Mouse (Mus musculus) brain, embryonic 14.5 days (tissue): ENCODE data around the gene Prpf8. TPM values are rescaled to one million over a fixed set of nuclear protein-coding genes. Genes with fewer than 3 reads are reported as not detected.
A peak's percentile ranks its signal among the peaks of the same experiment; 100 is the strongest.
"Not testable (repeated sequence)": the region's sequence is repeated elsewhere in the genome, so short reads cannot be mapped to it uniquely, and the experiment has no call there.

Experiments
- DNase-seq: peaks from one replicate; pipeline ENCODE4 v3.0.0-alpha.2; 2011; ENCODE audit warnings: low read depth
- CTCF ChIP-seq: fragments of 200-500 bp; IDR thresholded peaks from 2 replicates; pipeline ENCODE4 v1.5.1; 2012; ENCODE audit warnings: inconsistent platforms, mild to moderate bottlenecking, moderate library complexity, borderline replicate concordance; ENCODE audit not compliant: insufficient read depth, insufficient read length; ENCODE audit errors: extremely low read depth
- POLR2A ChIP-seq: fragments of 200-500 bp; IDR thresholded peaks from 2 replicates; pipeline ENCODE4 v1.6.1; 2012; ENCODE audit warnings: mild to moderate bottlenecking, inconsistent platforms, borderline replicate concordance; ENCODE audit not compliant: poor library complexity, insufficient read depth, insufficient read length, severe bottlenecking; ENCODE audit errors: extremely low read depth
- polyA plus RNA-seq: library from polyadenylated mRNA; depleted of rRNA; stranded (reverse); fragments of >200 nt; gene quantifications from 2 replicates; pipeline ENCODE4 v1.2.3, GENCODE M21; 2012

The Prpf8 gene
- polyA plus RNA-seq, 1 experiment: 156 TPM

DNA sequence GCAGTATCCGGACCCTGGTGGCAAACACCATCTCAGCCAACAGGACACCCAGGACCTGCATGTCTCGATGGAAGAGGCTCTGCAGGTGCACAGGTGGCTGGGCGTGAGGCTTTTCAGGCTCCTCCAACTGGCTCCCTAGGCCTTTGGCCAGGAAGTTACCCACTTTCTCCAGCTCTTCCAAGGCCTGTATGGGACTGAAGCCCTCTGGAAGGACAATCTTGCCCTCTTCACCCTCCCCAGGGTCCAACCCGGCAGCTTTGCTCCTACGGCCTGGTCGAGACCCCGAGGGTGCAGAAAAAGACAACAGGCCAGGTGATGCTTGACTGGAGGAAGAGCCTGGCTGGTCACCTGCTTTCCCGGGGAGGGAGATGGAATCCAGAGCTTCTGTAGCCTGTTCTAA lies 34.5 kb upstream of the Prpf8 start:
- no peak for TF ChIP-seq CTCF
- TF ChIP-seq POLR2A: no peak
- no peak for DNase-seq

DNA sequence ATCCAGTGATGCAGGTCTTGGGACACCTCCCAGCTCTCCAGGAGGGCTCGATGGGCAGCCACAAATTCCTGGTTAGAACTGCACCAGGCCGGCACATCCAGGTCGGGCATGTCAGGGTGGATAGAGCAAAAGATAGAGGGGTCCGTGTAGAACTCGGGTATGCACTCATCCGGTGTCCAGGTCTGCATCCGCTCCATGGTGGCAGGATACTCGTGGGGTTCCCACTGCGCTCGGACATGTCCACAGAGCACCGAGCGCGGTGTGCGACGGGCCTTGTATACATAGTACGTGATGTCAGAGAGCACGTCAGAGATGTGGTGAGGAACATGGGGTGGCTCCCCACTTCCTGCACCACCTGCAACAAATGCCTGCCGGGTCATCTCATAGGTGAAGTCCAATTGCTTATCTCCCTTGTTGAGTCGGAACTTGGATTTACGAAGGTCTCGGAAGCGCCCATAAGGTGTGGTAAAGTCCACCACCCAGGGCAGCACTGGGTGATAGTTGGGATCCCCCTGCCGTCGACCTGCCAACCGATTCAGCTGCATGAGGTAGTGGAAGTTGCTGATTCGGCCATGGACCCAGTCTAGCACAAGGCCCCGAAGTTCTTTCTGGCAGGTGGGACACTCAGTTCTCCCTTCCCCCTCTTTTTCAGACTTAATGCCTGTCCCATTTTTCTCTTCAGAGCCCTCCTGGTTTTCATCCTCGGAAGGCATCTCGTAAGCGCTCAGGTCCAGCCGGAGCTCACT lies 33.6 kb upstream of the Prpf8 start:
- DNase-seq: no peak
- TF ChIP-seq POLR2A (no peak), CTCF (no peak)

DNA sequence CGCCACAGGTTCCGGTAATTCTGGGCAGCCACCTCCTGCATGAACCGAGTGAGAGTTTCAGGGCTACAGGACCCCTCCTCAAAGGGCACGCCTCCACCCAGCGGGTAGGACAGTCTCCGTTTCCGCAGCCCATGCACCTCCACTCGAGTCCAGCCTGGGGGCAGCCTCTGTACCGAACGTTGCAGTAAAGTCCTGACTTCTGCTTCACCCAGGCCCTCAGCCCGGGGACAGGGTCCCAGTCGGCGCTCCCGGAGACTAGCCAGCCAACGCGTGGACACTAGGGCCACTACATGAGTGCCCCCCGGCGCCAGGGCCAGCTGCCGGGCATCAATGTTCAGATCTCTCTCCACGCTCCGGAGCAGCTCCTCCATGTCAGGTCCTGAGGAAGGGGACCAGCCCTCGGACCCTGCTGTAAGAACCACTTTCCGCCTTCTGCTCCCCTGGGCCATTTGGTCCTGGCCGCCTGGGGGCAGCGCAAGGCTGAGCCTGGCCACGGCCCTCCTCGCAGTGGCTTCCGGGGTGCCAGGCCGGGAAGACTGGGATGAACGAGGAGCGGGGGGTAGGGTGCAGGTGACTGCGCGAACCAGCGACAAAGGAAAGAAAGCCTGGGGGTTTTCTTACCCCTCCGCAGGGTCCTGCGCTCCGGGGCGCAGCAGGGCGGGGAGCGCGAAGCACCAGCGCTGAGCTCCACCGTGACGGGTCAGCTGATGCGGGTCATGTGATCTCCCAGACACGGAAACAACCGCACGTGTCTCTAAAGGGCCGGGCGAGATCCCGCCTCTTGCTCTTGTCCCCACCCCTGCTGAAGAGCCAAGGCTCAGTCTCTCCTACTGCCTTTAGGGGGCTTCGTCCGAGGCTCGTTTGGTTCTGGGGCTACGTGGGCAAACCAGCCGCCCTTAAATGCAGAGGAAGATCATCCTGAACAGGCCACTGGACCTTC lies 32.4 kb upstream of the Prpf8 start, which contains the start of gene Wdr81:
Wdr81 (minus strand) TSS at position 727 of the 940 bp plus-strand sequence.
- DNase-seq: peak; percentile 94
- 0 out of 2 replicates have a peak, but pooled peaks have one; percentile 11 for TF ChIP-seq POLR2A
- peak; percentile 46; the same call in 1 of the 2 replicates for TF ChIP-seq CTCF

DNA sequence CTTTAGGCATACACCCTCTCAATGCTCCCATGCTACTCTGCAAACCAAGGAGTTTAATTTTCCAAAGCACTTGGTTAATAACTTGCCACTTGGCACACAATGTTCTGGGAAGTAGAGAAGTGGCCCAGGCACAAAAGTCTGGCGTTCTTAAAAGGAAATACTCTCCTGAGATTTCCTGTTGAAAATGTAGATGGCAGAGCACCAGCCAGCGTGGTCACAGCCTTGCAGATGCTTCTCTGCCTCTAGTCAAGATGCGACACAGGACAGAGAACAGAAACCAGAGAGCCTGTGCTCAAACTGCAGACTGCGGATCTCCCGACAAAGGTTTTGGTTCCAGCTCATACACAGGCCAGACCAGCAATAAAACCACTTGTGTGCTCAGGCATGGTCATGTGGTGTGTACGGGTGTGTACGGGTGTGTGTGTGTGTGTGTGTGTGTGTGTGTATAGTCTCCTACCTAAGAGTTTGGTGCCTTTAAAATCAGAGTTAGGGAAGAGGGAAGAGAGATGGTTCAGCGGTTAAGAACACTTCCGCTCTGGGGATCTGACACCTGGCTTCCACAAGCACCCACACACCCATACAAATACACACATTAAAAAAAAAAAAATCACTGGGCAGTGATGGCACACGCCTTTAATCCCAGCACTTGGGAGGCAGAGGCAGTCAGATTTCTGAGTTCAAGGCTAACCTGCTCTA lies 31.4 kb upstream of the Prpf8 start:
- no peak for TF ChIP-seq CTCF
- no peak for TF ChIP-seq POLR2A
- no peak for DNase-seq

DNA sequence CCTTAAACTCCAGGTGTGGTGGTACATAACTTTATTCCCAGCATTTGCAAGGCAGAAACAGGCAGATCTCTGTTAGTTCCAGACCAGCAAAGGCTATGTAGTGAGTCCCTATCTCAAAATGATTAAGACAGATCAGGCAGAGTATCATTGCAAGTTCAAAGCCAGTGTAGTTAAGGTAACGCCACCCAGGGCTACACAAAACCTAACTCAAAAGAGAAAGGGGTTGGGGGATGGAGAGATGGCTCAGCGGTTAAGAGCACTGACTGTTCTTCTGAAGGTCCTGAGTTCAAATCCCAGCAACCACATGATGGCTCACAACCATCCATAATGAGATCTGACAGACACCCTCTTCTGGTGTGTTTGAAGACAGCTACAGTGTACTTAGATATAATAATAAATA lies 30.6 kb upstream of the Prpf8 start:
- not testable (repeated sequence) for DNase-seq

DNA sequence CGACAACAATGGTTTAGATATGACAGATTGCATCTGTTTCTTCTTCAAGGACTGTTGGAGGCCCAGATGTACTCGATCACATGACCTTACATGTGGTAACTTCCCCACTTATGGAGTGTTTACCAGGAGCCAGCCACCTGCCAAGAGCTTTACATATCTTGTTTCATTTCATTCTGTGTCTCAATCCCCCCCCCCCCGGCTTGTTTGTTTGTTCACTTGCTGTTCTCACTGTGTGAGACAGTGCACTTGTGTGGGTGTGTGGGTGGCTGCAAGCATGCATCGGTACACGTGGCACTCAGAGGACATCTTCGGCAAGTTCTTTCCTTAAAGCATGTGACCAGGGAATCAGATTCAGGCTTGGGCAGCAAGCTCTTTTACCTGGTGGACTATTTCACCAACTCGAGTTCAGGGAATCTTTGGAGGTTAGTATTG lies 30.2 kb upstream of the Prpf8 start:
- TF ChIP-seq CTCF: no peak
- no peak for TF ChIP-seq POLR2A

DNA sequence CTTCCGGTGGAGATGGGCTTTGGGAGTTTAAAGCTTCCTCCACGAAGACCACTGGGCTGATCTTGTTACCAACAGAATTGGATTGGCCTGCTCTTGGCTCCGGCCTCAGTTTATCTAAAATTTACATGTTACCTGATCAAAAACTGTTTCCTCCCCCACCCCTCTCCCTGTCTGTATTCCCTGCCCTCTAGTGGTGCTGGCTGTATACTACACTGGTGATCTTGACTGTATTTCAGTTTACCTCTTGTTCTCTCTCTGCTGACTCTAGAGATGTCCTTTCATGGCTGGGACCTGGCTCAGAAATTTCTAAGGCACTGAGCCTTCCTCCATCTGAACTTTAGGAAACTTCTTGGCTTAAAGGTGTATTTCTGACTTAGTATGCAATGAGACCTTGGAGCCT lies 28.4 kb upstream of the Prpf8 start:
- peak; percentile 45 for DNase-seq

More for the DNA sequence above, 30.2 kb upstream of the Prpf8 start:
- no peak for DNase-seq

DNA sequence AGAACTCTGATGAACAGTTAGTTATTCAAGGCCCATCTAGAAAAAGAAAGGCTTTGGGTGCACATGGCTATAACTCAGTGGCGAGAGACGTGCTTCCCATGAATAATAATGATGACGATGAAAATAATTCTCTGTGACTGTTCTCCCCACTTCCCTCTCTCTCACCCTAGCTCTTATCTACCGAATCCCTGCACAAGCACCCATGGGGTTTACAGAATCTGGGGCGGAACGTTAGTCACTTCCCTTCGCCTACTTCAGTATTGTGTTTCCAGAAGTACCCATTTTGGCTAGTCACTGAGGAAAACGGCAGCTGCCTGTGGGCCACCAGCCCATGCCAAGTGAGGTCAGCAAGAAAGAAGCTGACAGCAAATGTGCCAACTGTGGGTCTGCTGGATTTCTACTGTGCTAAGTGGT lies 28.0 kb upstream of the Prpf8 start:
- DNase-seq: no peak
- TF ChIP-seq CTCF: no peak
- no peak for TF ChIP-seq POLR2A

More for the DNA sequence above, 28.4 kb upstream of the Prpf8 start:
- TF ChIP-seq CTCF (peak; percentile 66; the same call in 1 of the 2 replicates), POLR2A (no peak)

DNA sequence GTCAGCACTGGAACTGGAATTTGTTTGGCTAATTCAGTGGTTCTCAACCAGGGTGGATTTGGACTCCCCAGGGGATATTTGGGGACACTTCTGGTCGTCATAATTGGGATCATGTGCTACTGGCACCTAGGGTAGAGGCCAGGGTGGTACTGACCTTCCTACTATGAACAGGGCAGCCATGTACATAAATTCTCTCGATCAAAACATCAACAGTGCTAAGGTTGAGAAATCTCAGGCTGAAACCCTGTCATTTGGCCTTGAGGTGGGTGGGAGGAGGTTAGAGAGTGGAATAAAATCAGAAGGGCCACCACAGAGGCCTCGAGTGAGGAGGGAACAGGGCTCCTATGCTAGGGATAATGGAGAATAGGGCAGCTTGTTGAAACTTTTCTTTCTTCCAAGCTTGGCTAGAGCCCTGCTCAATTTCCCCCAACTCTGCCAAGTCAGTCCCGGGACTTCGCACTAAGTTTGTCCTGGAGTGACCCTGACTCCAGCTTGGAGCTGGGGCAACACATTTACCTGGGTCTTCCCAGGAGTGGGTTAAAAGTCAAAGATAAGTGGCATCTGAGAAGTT lies 27.4 kb upstream of the Prpf8 start:
- TF ChIP-seq CTCF (no peak), POLR2A (no peak)
- DNase-seq: no peak

DNA sequence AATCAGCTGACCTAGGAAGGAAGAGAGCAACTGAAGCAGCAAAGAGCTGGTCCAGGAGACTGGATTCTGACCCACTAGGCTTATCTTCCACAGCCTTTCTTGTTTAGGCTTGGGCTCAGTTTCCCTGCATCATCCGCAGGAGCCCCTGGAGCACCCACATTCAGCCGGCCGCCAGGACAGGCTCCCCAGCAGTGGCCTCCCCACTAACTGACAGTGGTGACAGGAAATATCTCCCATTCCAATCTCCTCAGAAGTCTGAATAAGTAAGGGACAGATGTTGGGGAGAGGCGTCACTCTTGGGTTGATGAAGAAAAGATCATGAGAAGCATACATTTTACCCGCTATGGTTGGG lies 26.9 kb upstream of the Prpf8 start:
- TF ChIP-seq POLR2A (no peak), CTCF (no peak)
- DNase-seq: no peak

DNA sequence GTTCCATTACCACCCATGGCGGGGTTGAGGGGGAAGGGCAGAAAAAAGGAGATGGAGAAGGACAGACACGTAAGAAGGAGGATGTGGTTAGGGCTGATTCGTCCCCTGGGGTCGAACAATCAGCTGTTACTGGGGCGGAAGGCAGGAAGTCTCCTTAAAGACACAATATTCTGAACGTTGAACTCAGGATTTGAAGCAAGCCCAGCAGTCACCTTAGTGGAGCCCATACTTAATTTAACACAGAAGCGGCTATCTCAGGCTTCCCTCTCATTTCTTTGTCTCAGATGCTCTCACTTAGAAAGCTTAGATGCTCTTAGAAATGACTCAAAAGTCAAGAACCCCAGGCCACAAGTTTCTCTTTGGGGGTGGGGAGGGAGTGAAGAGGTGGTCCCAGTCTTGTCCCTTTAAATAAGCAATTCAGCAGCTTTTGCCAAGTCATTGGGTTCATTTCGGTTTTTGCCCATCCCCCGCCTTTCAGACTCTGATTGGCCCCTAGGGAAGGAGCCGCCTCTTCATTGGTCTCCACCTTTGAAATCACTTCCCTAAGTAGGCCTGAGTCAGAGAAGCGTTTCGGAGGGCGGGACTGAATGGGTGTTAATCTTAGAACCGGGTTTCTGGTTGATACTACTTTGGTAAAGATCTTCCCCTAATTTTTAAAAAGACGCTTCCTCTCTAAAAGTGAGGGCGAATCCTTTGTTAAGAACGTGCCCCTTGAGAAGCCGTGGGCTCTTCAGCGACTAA lies 26.3 kb upstream of the Prpf8 start:
- DNase-seq: peak; percentile 96
- TF ChIP-seq POLR2A: no peak
- no peak for TF ChIP-seq CTCF
